Mouse (Mus musculus): Measurements from ENCODE around the gene Selenoo. TPM values are rescaled to one million over a fixed set of nuclear protein-coding genes. Genes with fewer than 3 reads are reported as not detected.
A peak's percentile ranks its signal among the peaks of the same experiment; 100 is the strongest.

Gene Selenoo
- polyA plus RNA-seq, 1 experiment from 2014 or later, result 31.1 TPM

DNA sequence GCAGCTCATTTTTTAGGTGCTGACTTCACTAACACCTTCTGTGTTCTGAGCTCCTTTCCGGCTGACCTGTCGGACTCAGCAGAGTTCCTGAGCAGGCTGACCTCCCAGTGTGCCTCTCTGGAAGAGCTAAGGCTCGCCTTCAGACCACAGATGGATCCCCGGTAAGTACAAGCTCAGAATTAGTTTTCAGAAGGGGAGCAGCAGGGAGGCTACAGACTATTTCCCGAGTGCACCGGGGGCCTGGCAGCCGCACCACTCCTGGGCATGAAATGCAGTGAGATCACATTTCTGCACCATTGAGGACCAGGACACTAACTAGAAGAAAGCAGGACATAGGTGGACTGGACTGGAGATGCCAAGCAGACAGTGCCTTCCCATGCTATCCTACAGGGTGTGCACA lies 9.7 kb downstream of the Selenoo start:
- POLR2A ChIA-PET, result interaction anchor here (1.0 kb wide), 1 partner anchor 8 kb away, joined by 3 read pairs; no protein-coding TSS in a partner anchor
- CTCF ChIA-PET, result interaction anchor here (0.8 to 1.0 kb wide), 2 partner anchors 9 to 25 kb away, joined by 3 read pairs; partner anchors contain the start of gene Tubgcp6
- in situ Hi-C loops (cut with MboI; ENCODE audit: low pct_unique_long_range_greater_than_20kb), result loop anchor here (10.0 kb wide), 1 partner anchor 274 kb away; no protein-coding TSS in a partner anchor
- TF ChIP-seq CTCF (IDR thresholded peaks at IDR 0.05), result no peak
- ATAC-seq (no peak), DNase-seq (ENCODE audit: low read depth, low spot score) (no peak)
- no peaks in the 10 kb centered on the region for H3K27me3 ChIP-seq

DNA sequence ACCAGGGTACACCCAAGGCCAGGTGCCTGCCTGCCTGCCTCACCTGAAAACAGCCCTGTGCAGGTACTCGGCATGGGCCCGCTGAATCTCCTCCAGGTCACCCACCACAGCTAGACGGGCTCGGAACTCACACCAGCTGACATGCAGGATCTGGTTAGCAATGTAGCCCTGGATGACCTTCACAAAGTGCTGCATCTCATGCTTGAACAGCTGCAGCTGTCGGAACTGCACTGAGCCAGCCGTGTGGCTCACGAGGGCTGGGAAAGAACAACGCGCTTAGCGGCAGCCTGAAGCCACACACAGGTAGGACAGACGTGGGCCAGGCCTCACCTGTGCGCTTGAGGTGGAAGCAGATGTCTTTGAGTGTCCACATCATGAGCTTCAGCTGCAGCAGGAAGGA lies 11.9 kb downstream of the Selenoo start:
- H3K27me3 ChIP-seq, result no peaks in the 10 kb centered on the region
- TF ChIP-seq CTCF (IDR thresholded peaks at IDR 0.05), result no peak
- in situ Hi-C loops (cut with MboI; ENCODE audit: low pct_unique_long_range_greater_than_20kb), result no loop called here
- POLR2A ChIA-PET, result interaction anchor here (0.6 to 1.0 kb wide), 4 partner anchors 21 to 389 kb away, joined by 3 to 8 read pairs (median 4); no protein-coding TSS in a partner anchor
- no peak for DNase-seq (ENCODE audit: low read depth, low spot score)
- ATAC-seq, result no peak
- CTCF ChIA-PET, result interaction anchor here (1.5 kb wide), 1 partner anchor 27 kb away, joined by 7 read pairs; the partner anchor contains the start of gene Hdac10

DNA sequence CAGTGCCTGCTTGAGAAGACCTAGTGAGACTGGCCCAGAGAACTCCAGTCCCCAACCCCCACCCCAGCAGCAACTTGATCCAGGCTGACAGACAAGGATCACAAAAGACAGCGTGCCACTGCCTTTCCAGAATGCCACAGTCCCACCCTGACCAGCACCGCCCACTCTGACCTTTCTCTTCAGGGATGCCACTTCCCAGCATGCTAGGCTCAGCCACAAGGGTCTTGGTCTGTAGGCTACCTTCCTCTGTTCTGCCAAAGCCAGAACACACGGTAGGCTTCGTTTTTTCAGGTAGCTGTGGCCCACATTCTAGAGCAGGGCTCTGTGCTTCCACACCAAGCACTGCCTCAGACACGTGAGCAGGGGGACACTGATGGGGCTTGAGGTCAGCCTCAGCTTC lies 13.8 kb downstream of the Selenoo start:
- POLR2A ChIA-PET, result interaction anchor here (1.2 kb wide), 1 partner anchor 12 kb away, joined by 5 read pairs; no protein-coding TSS in a partner anchor
- H3K27me3 ChIP-seq, result no peaks in the 10 kb centered on the region
- DNase-seq (ENCODE audit: low read depth, low spot score) (no peak), ATAC-seq (no peak)
- in situ Hi-C loops (cut with MboI; ENCODE audit: low pct_unique_long_range_greater_than_20kb), result no loop called here
- no peak for TF ChIP-seq CTCF (IDR thresholded peaks at IDR 0.05)
- CTCF ChIA-PET, result no interaction called here

DNA sequence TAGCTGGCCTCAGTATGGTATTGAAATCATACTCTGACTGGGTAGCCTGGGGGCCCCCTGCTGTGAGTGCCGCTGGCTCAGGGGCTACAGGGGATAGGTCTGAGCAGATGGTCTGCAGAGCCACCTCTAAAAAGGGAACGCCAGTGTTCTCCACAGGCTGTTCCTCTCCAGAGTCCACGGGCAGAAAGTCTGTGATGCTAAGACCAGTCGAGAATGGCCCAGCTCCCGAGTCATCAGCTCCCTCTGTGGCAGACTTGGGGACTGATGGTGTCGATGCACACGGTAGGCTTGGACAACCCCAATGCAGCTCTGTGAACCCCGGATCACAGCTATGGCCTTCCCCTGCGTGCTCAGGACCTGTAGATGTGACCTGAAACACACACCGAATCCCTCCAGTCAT lies 15.0 kb downstream of the Selenoo start:
- DNase-seq (ENCODE audit: low read depth, low spot score), result no peak
- no peak for TF ChIP-seq CTCF (IDR thresholded peaks at IDR 0.05)
- no peaks in the 10 kb centered on the region for H3K27me3 ChIP-seq
- ATAC-seq, result no peak
- POLR2A ChIA-PET, result no interaction called here
- CTCF ChIA-PET, result no interaction called here
- in situ Hi-C loops (cut with MboI; ENCODE audit: low pct_unique_long_range_greater_than_20kb), result no loop called here

DNA sequence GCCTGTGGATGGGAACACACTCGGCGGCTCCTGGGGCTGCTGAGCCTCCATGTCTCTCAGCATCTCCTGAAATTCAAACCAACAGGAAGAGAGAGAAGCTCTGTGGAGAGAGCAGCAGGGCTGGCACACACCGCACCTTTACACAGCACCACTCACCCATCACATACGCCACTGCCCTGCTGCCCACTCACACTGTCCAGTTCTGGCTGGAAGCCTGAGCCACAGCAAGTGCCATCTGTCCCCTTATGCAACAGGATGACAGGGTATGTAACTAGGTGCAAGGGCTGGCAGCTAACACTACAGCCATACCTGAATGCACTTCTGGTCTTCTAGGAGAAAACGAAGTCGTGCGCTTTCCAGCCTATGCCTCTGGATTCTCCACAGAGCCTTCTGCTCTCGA lies 15.5 kb downstream of the Selenoo start:
- H3K27me3 ChIP-seq, result no peaks in the 10 kb centered on the region
- ATAC-seq, result no peak
- POLR2A ChIA-PET, result no interaction called here
- no peak for TF ChIP-seq CTCF (IDR thresholded peaks at IDR 0.05)
- CTCF ChIA-PET, result no interaction called here
- in situ Hi-C loops (cut with MboI; ENCODE audit: low pct_unique_long_range_greater_than_20kb), result no loop called here
- no peak for DNase-seq (ENCODE audit: low read depth, low spot score)

DNA sequence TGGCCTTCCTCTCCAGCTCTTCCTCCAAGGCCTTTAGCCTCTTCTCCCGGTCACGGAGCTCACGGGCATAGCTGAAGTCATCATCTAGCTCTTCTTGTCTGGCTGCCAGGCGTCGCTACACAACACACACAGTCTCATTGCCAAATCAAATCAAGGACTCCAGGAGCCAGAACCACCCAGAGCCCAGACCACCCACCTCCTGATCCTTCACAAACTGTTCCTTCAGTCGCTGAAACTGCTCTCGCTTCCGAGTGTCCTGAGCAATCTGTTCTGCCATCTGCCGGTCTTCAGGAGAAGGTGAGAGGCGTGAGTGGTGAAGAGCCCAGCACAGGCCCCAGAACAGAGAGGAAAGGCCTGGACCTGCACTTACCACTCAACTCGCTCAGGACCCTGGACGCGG lies 17.2 kb downstream of the Selenoo start:
- H3K27me3 ChIP-seq, result no peaks in the 10 kb centered on the region
- in situ Hi-C loops (cut with MboI; ENCODE audit: low pct_unique_long_range_greater_than_20kb), result no loop called here
- TF ChIP-seq CTCF (IDR thresholded peaks at IDR 0.05), result no peak
- ATAC-seq, result no peak
- POLR2A ChIA-PET, result interaction anchor here (1.2 kb wide), 1 partner anchor 8 kb away, joined by 3 read pairs; no protein-coding TSS in a partner anchor
- CTCF ChIA-PET, result interaction anchor here (1.1 kb wide), 1 partner anchor 105 kb away, joined by 3 read pairs; the partner anchor contains the start of gene Ppp6r2
- no peak for DNase-seq (ENCODE audit: low read depth, low spot score)

DNA sequence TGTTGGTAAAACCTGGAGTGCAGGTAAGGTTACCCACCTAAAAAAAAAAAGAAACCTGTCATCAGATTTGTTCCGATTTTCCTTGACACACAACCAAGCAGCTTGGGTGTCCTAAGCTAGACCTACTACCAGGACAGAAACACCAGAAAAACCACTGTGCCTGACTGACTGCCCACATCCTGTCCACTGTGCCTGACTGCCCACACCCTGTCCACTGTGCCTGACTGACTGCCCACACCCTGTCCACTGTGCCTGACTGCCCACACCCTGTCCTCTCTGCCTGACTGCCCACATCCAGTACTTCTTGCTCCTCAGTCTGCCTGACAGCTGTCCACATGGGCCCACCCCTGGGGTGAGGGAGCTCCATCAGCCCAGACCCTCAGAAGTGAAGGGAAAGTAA lies 18.1 kb downstream of the Selenoo start:
- CTCF ChIA-PET, result interaction anchor here (1.1 kb wide), 1 partner anchor 9 kb away, joined by 3 read pairs; no protein-coding TSS in a partner anchor
- in situ Hi-C loops (cut with MboI; ENCODE audit: low pct_unique_long_range_greater_than_20kb), result no loop called here
- ATAC-seq (no peak), DNase-seq (ENCODE audit: low read depth, low spot score) (no peak)
- no peaks in the 10 kb centered on the region for H3K27me3 ChIP-seq
- POLR2A ChIA-PET, result interaction anchor here (1.2 kb wide), 1 partner anchor 9 kb away, joined by 3 read pairs; no protein-coding TSS in a partner anchor
- no peak for TF ChIP-seq CTCF (IDR thresholded peaks at IDR 0.05)

DNA sequence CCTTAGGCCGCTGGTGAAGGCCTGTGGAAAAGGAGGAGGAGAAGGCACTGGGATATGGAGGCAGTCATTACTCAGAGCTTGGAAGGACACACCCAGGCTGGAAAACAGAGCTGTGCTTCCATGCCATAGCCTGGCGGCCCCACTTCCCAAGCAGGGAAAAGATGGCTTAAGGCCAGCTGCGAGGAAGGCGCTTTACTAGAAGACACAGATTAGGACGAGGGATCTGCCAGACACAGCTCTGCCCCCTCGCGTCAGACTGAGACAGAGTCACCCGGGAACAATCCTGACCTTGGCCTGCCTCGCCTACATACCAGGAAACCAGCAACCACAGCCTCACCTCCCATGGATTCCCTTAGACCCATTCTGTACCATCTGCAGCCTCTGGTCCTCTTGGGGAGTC lies 21.3 kb downstream of the Selenoo start:
- CTCF ChIA-PET, result interaction anchor here (0.5 to 1.7 kb wide), 6 partner anchors 10 to 321 kb away, joined by 3 to 4 read pairs (median 3); partner anchors contain the start of gene Tubgcp6
- H3K27me3 ChIP-seq, result no peaks in the 10 kb centered on the region
- TF ChIP-seq CTCF (IDR thresholded peaks at IDR 0.05), result no peak
- DNase-seq (ENCODE audit: low read depth, low spot score) (no peak), ATAC-seq (peak; percentile 42)
- in situ Hi-C loops (cut with MboI; ENCODE audit: low pct_unique_long_range_greater_than_20kb), result no loop called here
- POLR2A ChIA-PET, result no interaction called here

DNA sequence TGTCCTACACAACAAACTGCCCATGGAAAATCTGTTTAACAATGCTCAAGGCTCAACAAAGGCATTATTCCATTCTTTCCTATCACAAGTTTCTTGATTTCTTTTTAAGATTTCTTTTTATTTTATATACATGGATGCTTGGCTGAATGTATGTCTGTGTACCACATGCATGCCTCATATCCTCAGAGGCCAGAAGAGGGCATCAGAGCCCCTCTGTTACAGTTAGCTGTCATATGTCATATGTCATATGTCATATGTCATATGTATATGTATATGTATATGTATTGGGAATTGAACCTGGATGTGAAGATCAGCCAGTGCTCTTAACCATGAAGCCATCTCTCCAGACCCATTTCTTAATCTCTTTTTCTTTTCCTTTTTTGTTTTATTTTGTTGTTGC lies 29.1 kb downstream of the Selenoo start:
- POLR2A ChIA-PET, result no interaction called here
- ATAC-seq (no peak), DNase-seq (ENCODE audit: low read depth, low spot score) (no peak)
- no peak for TF ChIP-seq CTCF (IDR thresholded peaks at IDR 0.05)
- in situ Hi-C loops (cut with MboI; ENCODE audit: low pct_unique_long_range_greater_than_20kb), result no loop called here
- H3K27me3 ChIP-seq, result no peaks in the 10 kb centered on the region
- CTCF ChIA-PET, result interaction anchor here (1.4 to 2.2 kb wide), 2 partner anchors 37 to 93 kb away, joined by 3 to 9 read pairs; partner anchors contain the start of gene Ppp6r2

DNA sequence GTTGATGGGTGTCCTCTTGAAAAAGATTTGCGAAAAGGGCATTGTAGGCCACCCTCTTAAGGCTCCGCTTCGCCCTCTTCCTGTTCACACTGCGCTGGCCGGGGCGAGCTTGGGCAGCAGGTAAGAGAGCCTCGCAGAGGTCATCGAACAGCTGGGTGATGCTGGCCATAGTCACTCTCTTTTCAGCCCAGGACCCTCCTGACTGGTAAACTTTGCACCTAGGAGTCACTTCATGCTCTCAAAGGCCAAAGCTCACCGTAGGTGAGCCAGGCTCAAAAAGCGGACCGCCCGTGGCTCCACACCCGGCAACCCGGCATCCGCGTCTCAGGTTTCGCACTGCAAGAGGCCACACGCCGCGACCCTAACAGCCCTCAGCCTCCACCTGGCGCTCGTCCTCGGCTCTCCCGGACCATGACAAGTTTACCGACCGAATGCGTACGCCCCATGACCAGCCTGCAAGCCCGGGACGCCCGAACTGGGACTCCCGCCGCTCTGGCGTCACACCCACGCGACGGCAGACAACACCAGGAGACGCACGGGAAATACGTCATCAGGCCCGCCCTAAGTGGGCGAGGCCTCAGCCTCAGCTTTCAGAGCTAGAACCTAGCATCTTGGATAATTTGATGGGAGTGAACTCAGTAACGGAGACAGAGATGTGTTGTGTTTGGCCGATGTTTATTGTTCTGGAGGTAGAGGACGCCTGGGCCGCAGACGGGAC lies 33.9 kb downstream of the Selenoo start, which contains the start of gene Tubgcp6:
Gene Tubgcp6 (minus strand): TSS at position 464 of the 718 bp plus-strand sequence.
- POLR2A ChIA-PET, result interaction anchor here (0.6 to 1.9 kb wide), 5 partner anchors 9 to 120 kb away, joined by 3 to 6 read pairs (median 3); partner anchors contain the start of genes Dennd6b and Mapk11
- CTCF ChIA-PET, result interaction anchor here (0.7 to 1.7 kb wide), 7 partner anchors 9 to 88 kb away, joined by 3 to 6 read pairs (median 3); no protein-coding TSS in a partner anchor
- in situ Hi-C loops (cut with MboI; ENCODE audit: low pct_unique_long_range_greater_than_20kb), result no loop called here
- no peak for TF ChIP-seq CTCF (IDR thresholded peaks at IDR 0.05)
- DNase-seq (ENCODE audit: low read depth, low spot score) (peak; percentile 46), ATAC-seq (peak; percentile 59)
- H3K27me3 ChIP-seq, result no peaks in the 10 kb centered on the region

DNA sequence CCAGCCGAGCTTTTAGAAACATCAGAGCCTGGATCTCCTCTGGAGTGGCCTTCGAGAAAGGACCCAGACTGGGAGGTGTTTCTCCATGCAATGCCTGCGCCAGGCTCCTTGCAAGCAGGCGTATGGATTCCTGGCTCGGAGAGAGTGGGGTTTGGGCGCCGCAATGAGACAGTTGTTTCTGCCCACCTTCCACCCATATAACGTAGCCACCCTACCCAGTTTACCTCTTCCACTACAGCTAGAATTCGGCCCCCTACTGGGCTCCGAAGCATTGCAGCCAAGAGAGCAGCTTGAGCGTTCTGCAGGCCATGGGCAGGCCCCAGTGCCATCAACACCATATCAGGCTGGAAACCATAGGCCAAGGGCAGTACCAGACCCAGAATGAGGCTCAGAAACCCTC lies 34.7 kb downstream of the Selenoo start:
- DNase-seq (ENCODE audit: low read depth, low spot score) (no peak), ATAC-seq (no peak)
- no peaks in the 10 kb centered on the region for H3K27me3 ChIP-seq
- TF ChIP-seq CTCF (IDR thresholded peaks at IDR 0.05), result no peak
- CTCF ChIA-PET, result interaction anchor here (0.7 to 1.7 kb wide), 6 partner anchors 8 to 87 kb away, joined by 3 to 6 read pairs (median 4); no protein-coding TSS in a partner anchor
- in situ Hi-C loops (cut with MboI; ENCODE audit: low pct_unique_long_range_greater_than_20kb), result no loop called here
- POLR2A ChIA-PET, result interaction anchor here (1.2 to 1.9 kb wide), 3 partner anchors 26 to 89 kb away, joined by 3 to 6 read pairs (median 4); partner anchors contain the start of genes Dennd6b and Mapk11
